Mouse (Mus musculus) limb, embryonic 13.5 days (tissue): ENCODE results near the gene Cenpi. TPM values are rescaled to one million over a fixed set of nuclear protein-coding genes. Genes with fewer than 3 reads are reported as not detected.

Source experiments
- ATAC-seq: fragments of 200-750 bp; cut with Nextera tagmentation; 2 replicates; pipeline ENCODE4 v1.8.0; 2017; ENCODE audit warnings: low read depth, moderate number of reproducible peaks, moderate TSS enrichment; ENCODE audit not compliant: low FRiP score
- H3K27ac ChIP-seq: fragments of 300-500 bp; sonication (generic); 2 replicates; pipeline ENCODE4 v1.5.1; 2015; ENCODE audit warnings: inconsistent platforms, mild to moderate bottlenecking, moderate library complexity
- H3K27me3 ChIP-seq: fragments of 300-500 bp; sonication (generic); 2 replicates; pipeline ENCODE4 v1.6.1; 2015; ENCODE audit warnings: mild to moderate bottlenecking, inconsistent platforms
- H3K36me3 ChIP-seq: fragments of 300-500 bp; sonication (generic); 2 replicates; pipeline ENCODE4 v1.6.1; 2015; ENCODE audit warnings: inconsistent platforms, mild to moderate bottlenecking, moderate library complexity
- H3K4me1 ChIP-seq: fragments of 300-500 bp; sonication (generic); 2 replicates; pipeline ENCODE4 v1.6.1; 2015; ENCODE audit warnings: inconsistent platforms
- H3K4me2 ChIP-seq: fragments of 300-500 bp; sonication (generic); replicated peaks from 2 replicates; pipeline ENCODE4 v1.6.1; 2015; ENCODE audit warnings: inconsistent platforms, mild to moderate bottlenecking, moderate library complexity
- H3K4me3 ChIP-seq: fragments of 300-500 bp; sonication (generic); 2 replicates; pipeline ENCODE4 v1.5.1; 2015; ENCODE audit warnings: moderate library complexity, mild to moderate bottlenecking, inconsistent platforms
- H3K9ac ChIP-seq: fragments of 300-500 bp; sonication (generic); 2 replicates; pipeline ENCODE4 v1.6.1; 2015; ENCODE audit warnings: mild to moderate bottlenecking, inconsistent platforms
- H3K9me3 ChIP-seq: fragments of 300-500 bp; sonication (generic); 2 replicates; pipeline ENCODE4 v1.6.1; 2016; ENCODE audit warnings: inconsistent platforms
- WGBS: fragments of 180-500 bp; shearing (Covaris S2); methylation state at CpG from one replicate; pipeline ENCODE4 v1.1.7; 2015; 5-methylcytosine and 5-hydroxymethylcytosine counted together
- polyA plus RNA-seq: library from polyadenylated mRNA; unstranded; fragments of >200 nt; fragmentation: Nextera tagmentation; extraction: Ambion mirVana; gene quantifications from 2 replicates; pipeline ENCODE4 v1.2.1, GENCODE M21; 2015

Gene Cenpi
- polyA plus RNA-seq, result 25.4 and 28.6 TPM in 2 replicates

DNA sequence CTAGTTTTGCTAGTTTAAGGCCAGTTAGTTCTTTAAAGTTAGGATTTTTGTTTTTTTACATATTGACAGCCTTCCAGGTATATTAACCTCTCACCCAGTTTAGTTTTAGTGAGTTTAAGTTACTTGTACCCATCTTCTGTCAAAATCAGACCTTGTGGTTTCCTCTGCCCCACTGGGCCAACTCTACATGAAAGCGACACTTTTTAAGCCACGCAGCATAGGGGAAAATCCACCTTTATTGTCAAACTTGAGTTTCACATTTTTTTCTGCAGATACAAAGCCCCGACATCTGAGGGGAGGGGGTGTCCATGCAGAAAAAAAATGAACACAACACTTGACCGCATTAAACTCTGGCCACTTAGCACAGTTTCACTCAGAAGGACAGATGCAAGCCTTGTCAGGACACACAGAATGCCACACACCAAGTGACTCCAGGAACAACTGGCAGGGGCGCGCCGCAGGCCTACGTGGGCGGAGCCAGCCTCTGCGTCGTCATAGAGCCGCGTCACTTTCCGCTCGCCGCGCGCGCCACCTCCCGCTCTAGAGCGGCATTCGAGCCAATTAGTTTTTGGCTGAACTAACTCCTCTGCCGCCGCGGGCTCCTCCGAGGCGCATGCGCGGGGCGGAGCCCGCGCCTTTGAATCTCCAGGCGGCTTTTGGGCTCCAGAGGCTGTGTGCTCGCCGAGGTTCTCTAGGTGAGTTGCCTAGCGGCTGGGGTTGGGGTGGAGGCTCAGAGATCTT is at the start of gene Cenpi:
Gene Cenpi, plus strand, starts transcription at position 551 of the 741 bp plus-strand sequence.
- Histone ChIP-seq H3K27me3 (no peaks in the 10 kb centered on the region; the same call in 1 of the 2 replicates), H3K36me3 (no peaks in the 10 kb centered on the region), H3K4me1 (peaks cover 8% of the 10 kb centered on the region), H3K9me3 (no peaks in the 10 kb centered on the region), H3K27ac (0 out of 2 replicates have a peak within 1 kb of the TSS, but pooled peaks have one; percentile 22), H3K9ac (peak within 1 kb of the TSS; percentile 65), H3K4me3 (peak within 1 kb of the TSS; percentile 47), H3K4me2 (peak within 1 kb of the TSS; percentile 60)
- 14% methylated on average over 36 of the region's 36 CpGs for WGBS
- ATAC-seq, result peak; percentile 96

DNA sequence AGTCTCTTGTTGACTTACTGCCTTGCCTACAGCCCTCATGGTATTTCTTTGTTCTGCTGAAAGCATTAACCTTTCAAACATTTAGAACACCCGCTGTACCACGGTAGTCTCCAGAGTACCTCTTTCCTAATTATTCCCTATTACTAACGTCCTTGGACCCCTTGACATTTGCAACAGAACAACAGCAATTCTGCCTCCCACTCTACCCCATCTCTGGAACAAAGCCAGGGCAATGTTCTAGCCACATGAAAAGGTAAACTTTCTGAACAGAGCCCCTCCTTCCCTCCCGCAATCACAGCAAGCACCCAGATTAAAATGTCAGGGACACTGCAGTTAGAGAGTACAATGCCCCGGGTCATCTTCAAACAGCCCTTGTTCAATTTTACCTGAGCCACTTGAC is 46.7 kb upstream of the Cenpi start:
- Histone ChIP-seq H3K4me1 (0 out of 2 replicates have a peak, but pooled peaks cover 6% of the 10 kb centered on the region), H3K9ac (no peak overlapping the region), H3K36me3 (no peaks in the 10 kb centered on the region), H3K9me3 (no peaks in the 10 kb centered on the region), H3K4me2 (no peak overlapping the region), H3K27me3 (peaks cover 3% of the 10 kb centered on the region; the same call in 1 of the 2 replicates), H3K4me3 (no peak overlapping the region), H3K27ac (no peak overlapping the region)
- 61% methylated on average over 5 of the region's 5 CpGs for WGBS
- no peak for ATAC-seq

DNA sequence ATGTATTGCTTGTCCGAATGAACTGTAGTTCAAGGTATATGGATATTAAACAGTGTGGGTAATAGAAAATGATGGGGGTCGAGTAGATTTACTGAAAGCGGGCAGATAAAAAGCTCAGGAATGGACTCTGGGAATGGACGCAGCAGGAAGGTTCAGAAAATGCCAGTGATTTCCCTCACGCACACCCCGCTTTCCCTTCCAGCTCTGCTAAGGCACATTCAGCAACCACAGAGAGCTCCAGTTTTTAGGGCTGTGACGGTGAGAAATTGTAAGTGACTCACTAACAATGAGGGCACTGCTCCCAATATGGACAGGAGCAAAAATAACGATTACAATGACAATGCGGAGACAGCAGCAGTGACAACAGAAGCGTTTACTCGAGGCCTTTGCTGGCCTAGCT is 45.8 kb upstream of the Cenpi start:
- Histone ChIP-seq H3K36me3 (no peaks in the 10 kb centered on the region), H3K9me3 (no peaks in the 10 kb centered on the region), H3K4me2 (no peak overlapping the region), H3K27ac (no peak overlapping the region), H3K4me3 (no peak overlapping the region), H3K4me1 (0 out of 2 replicates have a peak, but pooled peaks cover 6% of the 10 kb centered on the region), H3K27me3 (peaks cover 3% of the 10 kb centered on the region; the same call in 1 of the 2 replicates), H3K9ac (no peak overlapping the region)
- 55% methylated on average over 11 of the region's 11 CpGs for WGBS
- ATAC-seq, result peak; percentile 28; the same call in 1 of the 2 replicates

DNA sequence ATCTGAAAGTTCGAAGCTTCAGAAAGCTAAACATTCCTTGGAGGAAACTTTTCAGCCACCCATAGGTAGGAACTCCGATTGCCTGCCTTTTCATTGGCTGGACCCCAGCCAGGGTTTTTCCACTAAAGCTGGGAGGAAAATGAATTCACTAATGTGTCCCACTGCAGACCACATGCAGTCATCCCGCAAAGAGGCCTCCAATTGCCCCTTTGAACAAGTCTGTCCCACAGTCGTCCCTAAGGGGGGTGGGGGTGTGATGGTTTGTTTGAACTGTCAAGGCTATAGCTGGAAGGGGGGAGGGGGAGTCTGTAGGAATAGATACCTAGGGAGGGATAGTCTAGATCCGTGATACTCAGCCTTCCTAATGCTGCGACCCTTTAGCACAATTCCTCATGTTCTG is 32.2 kb upstream of the Cenpi start:
- Histone ChIP-seq H3K9ac (no peak overlapping the region), H3K4me3 (peak overlapping the region; percentile 44), H3K27ac (no peak overlapping the region), H3K27me3 (peaks cover 6% of the 10 kb centered on the region; the same call in 1 of the 2 replicates), H3K36me3 (no peaks in the 10 kb centered on the region), H3K4me2 (peak overlapping the region; percentile 57), H3K9me3 (no peaks in the 10 kb centered on the region), H3K4me1 (no peaks in the 10 kb centered on the region)
- ATAC-seq, result peak; percentile 43; the same call in 1 of the 2 replicates
- 22% methylated on average over 6 of the region's 6 CpGs for WGBS

DNA sequence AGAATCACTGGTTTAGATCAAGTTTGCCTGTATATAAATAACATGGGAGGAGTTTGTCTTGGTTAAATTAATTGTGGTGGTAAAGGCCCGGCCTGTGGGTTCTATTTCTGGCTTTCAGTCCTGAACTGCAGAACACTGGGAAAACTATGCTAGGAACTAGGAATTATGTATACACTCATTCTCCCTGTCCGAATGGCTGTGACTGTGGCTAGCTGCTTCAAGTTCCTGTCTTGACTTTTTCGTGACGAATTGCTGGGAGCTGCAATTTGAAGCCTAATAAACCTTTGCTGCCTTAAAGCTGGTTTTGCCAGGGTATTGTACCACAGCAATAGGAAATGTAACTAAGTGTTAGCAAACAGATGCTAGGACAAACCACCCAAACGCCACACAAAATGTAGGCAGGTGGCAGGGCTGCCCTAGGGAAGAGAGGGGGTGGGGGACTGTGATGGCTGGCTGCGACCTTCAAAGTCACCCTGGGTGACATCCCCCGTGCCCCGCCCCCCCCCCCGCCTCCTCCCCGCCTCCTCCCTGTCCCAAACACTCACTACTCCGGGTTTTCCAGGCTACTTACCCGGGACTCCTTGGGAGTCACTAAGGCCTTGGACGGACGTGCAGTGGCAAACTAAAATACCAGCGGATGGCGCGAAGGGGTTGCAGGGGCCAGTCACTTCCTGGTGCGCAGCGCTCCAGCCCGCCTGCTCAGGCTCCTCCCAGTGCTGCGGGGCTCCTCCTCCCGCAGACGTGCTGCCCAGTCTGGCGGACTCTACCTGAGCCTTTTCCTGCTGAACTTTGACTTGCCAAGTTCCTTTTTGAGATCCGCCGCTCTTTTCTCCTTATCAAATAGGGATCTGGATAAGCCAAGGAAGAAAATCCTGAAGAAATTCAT is 31.4 kb upstream of the Cenpi start, which contains the start of gene Trmt2b:
Gene Trmt2b, minus strand, starts transcription at position 710 of the 886 bp plus-strand sequence.
- no peaks in the 10 kb centered on the region for H3K36me3 ChIP-seq
- 14% methylated on average over 26 of the region's 26 CpGs for WGBS
- H3K27ac ChIP-seq, result peak within 1 kb of the TSS; percentile 52; the same call in 1 of the 2 replicates
- no peaks in the 10 kb centered on the region for H3K4me1 ChIP-seq
- H3K27me3 ChIP-seq, result peaks cover 7% of the 10 kb centered on the region; the same call in 1 of the 2 replicates
- no peaks in the 10 kb centered on the region for H3K9me3 ChIP-seq
- peak; percentile 89 for ATAC-seq
- peak within 1 kb of the TSS; percentile 44 for H3K4me3 ChIP-seq
- H3K4me2 ChIP-seq, result peak within 1 kb of the TSS; percentile 57
- no peak within 1 kb of the TSS; the same call in 1 of the 2 replicates for H3K9ac ChIP-seq

DNA sequence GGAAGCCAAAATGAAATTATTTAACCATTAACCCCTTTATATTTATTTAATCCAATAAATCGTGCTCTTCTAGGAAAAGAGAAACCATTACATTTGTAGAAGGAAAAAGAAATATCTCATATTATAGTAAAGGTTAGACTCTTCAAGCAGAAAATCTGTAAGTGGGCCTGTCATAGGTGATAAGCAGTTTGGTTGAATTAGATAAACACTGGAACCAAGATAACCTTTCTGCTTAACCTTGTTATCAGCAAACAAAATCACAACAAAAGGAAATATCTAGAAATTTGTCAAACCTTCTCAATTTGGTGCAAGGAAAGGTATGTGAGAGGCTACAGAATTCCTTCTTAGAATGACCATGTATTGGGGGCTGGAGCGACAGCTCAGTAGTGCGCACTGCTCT is 27.4 kb upstream of the Cenpi start:
- no peak overlapping the region for H3K27ac ChIP-seq
- no peaks in the 10 kb centered on the region for H3K4me1 ChIP-seq
- ATAC-seq, result no peak
- H3K4me2 ChIP-seq, result no peak overlapping the region
- no peak overlapping the region for H3K4me3 ChIP-seq
- 86% methylated on average over 3 of the region's 3 CpGs for WGBS
- H3K36me3 ChIP-seq, result no peaks in the 10 kb centered on the region
- H3K27me3 ChIP-seq, result peaks cover 11% of the 10 kb centered on the region; the same call in 1 of the 2 replicates
- H3K9ac ChIP-seq, result no peak overlapping the region
- H3K9me3 ChIP-seq, result no peaks in the 10 kb centered on the region

DNA sequence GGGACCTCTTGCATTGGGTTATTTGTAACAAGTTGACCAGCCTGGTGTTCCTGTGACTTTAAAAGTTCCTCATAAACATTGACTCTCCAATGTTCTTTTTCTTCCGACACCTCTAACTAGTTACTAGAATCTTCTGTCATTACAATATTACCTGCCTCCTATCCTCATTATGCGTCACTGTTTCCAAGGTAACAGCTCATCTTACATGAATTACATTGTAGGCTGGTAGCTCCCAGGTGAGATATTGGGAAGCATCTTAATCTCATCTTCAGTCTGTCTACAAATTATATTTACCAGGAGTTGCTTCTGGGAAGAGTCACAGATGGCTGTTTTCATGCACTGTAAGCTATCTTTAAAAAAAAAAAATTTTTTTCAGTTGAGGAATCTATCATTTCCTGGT is 22.8 kb upstream of the Cenpi start:
- H3K36me3 ChIP-seq, result no peaks in the 10 kb centered on the region
- ATAC-seq, result no peak
- H3K27ac ChIP-seq, result no peak overlapping the region
- no peak overlapping the region for H3K4me3 ChIP-seq
- no peaks in the 10 kb centered on the region for H3K4me1 ChIP-seq
- no peaks in the 10 kb centered on the region for H3K9me3 ChIP-seq
- H3K9ac ChIP-seq, result no peak overlapping the region
- WGBS, result 92% methylated on average over 2 of the region's 2 CpGs
- no peak overlapping the region for H3K4me2 ChIP-seq
- H3K27me3 ChIP-seq, result peaks cover 19% of the 10 kb centered on the region; the same call in 1 of the 2 replicates

DNA sequence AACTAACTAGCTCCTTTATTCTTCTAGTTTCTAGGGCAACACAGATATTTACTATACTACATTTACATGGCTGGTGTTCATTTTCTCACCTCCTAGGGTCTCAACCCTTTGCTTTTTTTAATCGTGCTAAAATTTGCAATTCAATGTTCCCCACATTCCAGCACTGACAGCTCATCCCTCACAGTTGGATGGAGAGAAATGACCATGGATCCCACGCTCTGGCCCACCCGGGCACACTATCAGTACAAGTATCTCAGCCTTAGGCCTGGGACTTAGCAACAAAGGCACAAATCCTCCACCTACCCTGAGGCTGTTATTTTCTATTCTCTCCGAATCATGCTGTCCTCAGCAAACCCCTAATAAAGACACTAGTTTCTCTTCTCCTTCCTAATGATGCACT is 22.1 kb upstream of the Cenpi start:
- H3K4me2 ChIP-seq, result no peak overlapping the region
- H3K4me1 ChIP-seq, result no peaks in the 10 kb centered on the region
- H3K9me3 ChIP-seq, result no peaks in the 10 kb centered on the region
- ATAC-seq, result no peak
- 64% methylated on average over 4 of the region's 4 CpGs for WGBS
- no peak overlapping the region for H3K9ac ChIP-seq
- H3K27me3 ChIP-seq, result peaks cover 22% of the 10 kb centered on the region; the same call in 1 of the 2 replicates
- H3K36me3 ChIP-seq, result no peaks in the 10 kb centered on the region
- no peak overlapping the region for H3K27ac ChIP-seq
- H3K4me3 ChIP-seq, result no peak overlapping the region

DNA sequence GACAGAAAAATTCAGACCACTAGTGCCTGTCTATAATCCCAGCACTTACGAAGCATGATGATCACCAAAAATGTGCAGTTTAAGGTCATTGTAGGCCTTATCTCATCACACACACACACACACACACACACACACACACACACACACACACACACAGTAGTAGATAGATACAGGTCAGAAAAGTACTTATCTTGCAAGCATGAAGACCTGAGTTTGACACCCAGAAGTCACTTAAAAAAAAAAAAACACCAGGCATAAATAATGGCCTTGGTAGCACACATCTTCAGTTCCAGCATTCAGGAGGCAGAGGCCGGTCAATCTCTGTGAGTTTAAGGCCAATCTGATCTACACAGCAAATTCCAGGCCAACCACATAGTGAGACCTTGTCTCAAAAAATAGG is 20.6 kb upstream of the Cenpi start:
- H3K27ac ChIP-seq, result no peak overlapping the region
- no peaks in the 10 kb centered on the region for H3K9me3 ChIP-seq
- H3K4me1 ChIP-seq, result no peaks in the 10 kb centered on the region
- ATAC-seq, result no peak
- no peaks in the 10 kb centered on the region for H3K36me3 ChIP-seq
- WGBS, result 92% methylated on average over 2 of the region's 2 CpGs
- no peak overlapping the region for H3K9ac ChIP-seq
- peaks cover 32% of the 10 kb centered on the region; the same call in 1 of the 2 replicates for H3K27me3 ChIP-seq
- H3K4me3 ChIP-seq, result no peak overlapping the region
- no peak overlapping the region for H3K4me2 ChIP-seq

DNA sequence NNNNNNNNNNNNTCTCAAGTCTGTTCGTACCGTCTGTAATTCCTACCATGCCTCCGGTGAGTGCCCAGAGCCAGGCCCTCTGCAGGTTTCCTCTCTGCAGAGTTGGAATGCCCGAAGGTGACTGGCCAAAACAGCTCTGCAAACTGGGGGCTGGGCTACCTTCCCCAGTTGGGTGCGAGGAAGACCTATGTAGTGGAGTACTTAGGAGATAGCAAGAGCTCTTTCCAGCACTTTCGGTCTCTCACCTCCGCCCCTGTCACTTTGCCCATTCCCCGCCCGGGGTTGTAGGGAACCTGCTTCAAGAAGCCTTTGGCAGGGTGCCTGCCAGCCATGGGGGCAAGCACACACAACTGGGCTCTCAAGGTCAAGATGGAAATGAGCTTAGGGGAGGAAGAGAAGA is 11.6 kb upstream of the Cenpi start:
- Histone ChIP-seq H3K9ac (peak overlapping the region; percentile 60; the same call in 1 of the 2 replicates), H3K27me3 (peaks cover 52% of the 10 kb centered on the region), H3K27ac (no peak overlapping the region), H3K36me3 (no peaks in the 10 kb centered on the region), H3K4me3 (peak overlapping the region; percentile 51), H3K4me1 (no peaks in the 10 kb centered on the region), H3K4me2 (peak overlapping the region; percentile 66), H3K9me3 (no peaks in the 10 kb centered on the region)
- 20% methylated on average over 9 of the region's 9 CpGs for WGBS
- peak; percentile 55; the same call in 1 of the 2 replicates for ATAC-seq

DNA sequence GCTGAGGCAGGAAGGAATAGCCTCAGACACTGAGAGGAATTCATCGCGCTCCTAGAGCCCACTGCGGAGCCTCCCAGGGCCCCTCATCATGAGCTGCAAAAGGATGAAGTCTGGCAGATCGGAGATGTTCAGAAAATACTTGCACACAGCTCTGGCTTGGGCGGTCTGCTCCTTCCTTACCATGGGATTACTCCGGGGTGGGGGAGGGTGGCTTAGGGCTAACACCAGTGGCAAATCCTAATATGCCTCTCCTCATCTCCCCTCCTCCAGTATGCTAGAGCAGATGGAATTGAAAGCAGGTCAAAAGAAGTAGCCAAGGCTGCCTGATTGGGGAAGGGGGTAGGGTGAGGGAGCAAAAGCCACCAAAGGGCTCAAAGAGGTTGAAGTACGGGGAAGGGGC is 11.1 kb upstream of the Cenpi start:
- H3K36me3 ChIP-seq, result no peaks in the 10 kb centered on the region
- peak overlapping the region; percentile 51 for H3K4me3 ChIP-seq
- H3K4me2 ChIP-seq, result peak overlapping the region; percentile 66
- peak; percentile 26; the same call in 1 of the 2 replicates for ATAC-seq
- 26% methylated on average over 7 of the region's 7 CpGs for WGBS
- H3K4me1 ChIP-seq, result no peaks in the 10 kb centered on the region
- peaks cover 47% of the 10 kb centered on the region for H3K27me3 ChIP-seq
- 0 out of 2 replicates have a peak overlapping the region, but pooled peaks have one; percentile 60 for H3K9ac ChIP-seq
- no peaks in the 10 kb centered on the region for H3K9me3 ChIP-seq
- H3K27ac ChIP-seq, result no peak overlapping the region
